Mouse (Mus musculus): ENCODE measurements around the gene Oxgr1.

The Oxgr1 gene

DNA sequence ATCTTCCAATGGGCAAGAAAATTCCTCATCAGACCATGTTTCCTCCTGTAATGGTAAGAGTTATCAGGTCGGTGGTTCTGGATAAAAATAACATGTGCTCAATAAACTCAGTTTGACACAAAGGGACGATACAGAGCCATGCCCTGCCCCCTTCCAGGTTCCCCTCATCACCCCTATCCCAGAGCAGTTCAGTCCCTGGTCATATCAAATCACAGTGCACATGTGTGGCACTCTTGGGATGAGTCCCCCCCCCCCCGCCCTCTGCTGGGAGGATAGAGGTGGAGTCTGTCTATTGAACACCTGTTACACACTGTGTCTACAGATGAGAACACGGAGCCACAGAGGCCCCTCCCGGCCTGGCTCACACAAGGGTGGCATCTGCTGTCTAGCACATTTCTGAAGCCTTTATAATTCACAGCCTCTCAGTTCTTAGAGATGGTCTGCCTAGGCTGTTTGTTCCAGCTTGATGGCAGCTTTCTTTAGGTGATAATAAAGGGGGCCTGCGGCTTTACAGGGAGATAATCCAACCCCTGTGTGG, 61.5 kb downstream of the Oxgr1 start:
- no peak for DNase-seq (ENCODE audit: low spot score in 2 of 2)

Data from frontal cortex, postnatal 14 days (tissue).